Mouse (Mus musculus) hindbrain, embryonic 15.5 days (tissue): ENCODE measurements around the gene Cbwd1. TPM values are rescaled to one million over a fixed set of nuclear protein-coding genes. Genes with fewer than 3 reads are reported as not detected.
A peak's percentile ranks its signal among the peaks of the same experiment; 100 is the strongest.
"Not testable (repeated sequence)": the region's sequence is repeated elsewhere in the genome, so short reads cannot be mapped to it uniquely, and the experiment has no call there.

Experiments
- ATAC-seq: fragments of 200-750 bp; cut with Nextera tagmentation; 2 replicates; pipeline ENCODE4 v1.8.0; 2017; ENCODE audit warnings: low read depth, moderate number of reproducible peaks, moderate TSS enrichment; ENCODE audit not compliant: low FRiP score
- H3K27ac ChIP-seq: fragments of 300-500 bp; sonication (generic); replicated peaks from 2 replicates; pipeline ENCODE4 v1.5.1; 2015; ENCODE audit warnings: mild to moderate bottlenecking, inconsistent platforms
- H3K27me3 ChIP-seq: fragments of 300-500 bp; sonication (generic); 2 replicates; pipeline ENCODE4 v1.6.1; 2015; ENCODE audit warnings: control low read depth, inconsistent platforms
- H3K36me3 ChIP-seq: fragments of 300-500 bp; sonication (generic); 2 replicates; pipeline ENCODE4 v1.6.1; 2015; ENCODE audit warnings: control low read depth, inconsistent platforms
- H3K4me1 ChIP-seq: fragments of 300-500 bp; sonication (generic); replicated peaks from 2 replicates; pipeline ENCODE4 v1.6.1; 2015; ENCODE audit warnings: control low read depth, inconsistent platforms
- H3K4me2 ChIP-seq: fragments of 300-500 bp; sonication (generic); 2 replicates; pipeline ENCODE4 v1.6.1; 2015; ENCODE audit warnings: moderate library complexity, mild to moderate bottlenecking, inconsistent platforms
- H3K4me3 ChIP-seq: fragments of 300-500 bp; sonication (generic); 2 replicates; pipeline ENCODE4 v1.5.1; 2015; ENCODE audit warnings: mild to moderate bottlenecking, inconsistent platforms
- H3K9ac ChIP-seq: fragments of 300-500 bp; sonication (generic); 2 replicates; pipeline ENCODE4 v1.6.1; 2015; ENCODE audit warnings: inconsistent platforms
- H3K9me3 ChIP-seq: fragments of 300-500 bp; sonication (generic); 2 replicates; pipeline ENCODE4 v1.6.1; 2016; ENCODE audit warnings: control low read depth, inconsistent platforms
- WGBS: fragments of 180-500 bp; shearing (Covaris S2); methylation state at CpG from one replicate; pipeline ENCODE4 v1.1.7; 2015; 5-methylcytosine and 5-hydroxymethylcytosine counted together
- microRNA-seq: library from miRNA; unstranded; fragments of <30 nt; microRNA quantifications from one replicate; pipeline ENCODE4, GENCODE M21; 2016
- polyA plus RNA-seq: library from polyadenylated mRNA; unstranded; fragments of >200 nt; fragmentation: Nextera tagmentation; extraction: Ambion mirVana; gene quantifications from 2 replicates; pipeline ENCODE4 v1.2.1, GENCODE M21; 2015

The Cbwd1 gene
- polyA plus RNA-seq, 1 experiment from 2014 or later, result 12.5 TPM

- not testable (repeated sequence) for H3K27me3 ChIP-seq, H3K27ac ChIP-seq, H3K9me3 ChIP-seq, H3K4me3 ChIP-seq, ATAC-seq, H3K4me1 ChIP-seq, H3K4me2 ChIP-seq, H3K36me3 ChIP-seq, H3K9ac ChIP-seq
- WGBS, result 87% methylated on average over 23 of the region's 26 CpGs
Measured at GRCm38 (mm10) chr19:24875129-24875870, 86.1 kb downstream of the Cbwd1 start, which contains the start of gene Gm10053. TSS of gene Gm10053 (plus strand) at chr19:24875686.

GRCm38 (mm10) chr19:24873873-24874272 lies 87.5 kb downstream of the Cbwd1 start:
- Histone ChIP-seq H3K9me3 (no peaks in the 10 kb centered on the region), H3K4me2 (no peak overlapping the region), H3K36me3 (no peaks in the 10 kb centered on the region), H3K9ac (no peak overlapping the region), H3K4me1 (peaks cover 3% of the 10 kb centered on the region; the same call in 1 of the 2 replicates), H3K4me3 (no peak overlapping the region), H3K27me3 (no peaks in the 10 kb centered on the region), H3K27ac (no peak overlapping the region)
- no peak for ATAC-seq
- whole genome bisulfite sequencing, result 61% methylated on average over 2 of the region's 2 CpGs

- peak overlapping the region; percentile 38 for H3K9ac ChIP-seq
- H3K9me3 ChIP-seq, result no peaks in the 10 kb centered on the region
- no peak overlapping the region for H3K27ac ChIP-seq
- ATAC-seq, result peak; percentile 81; the same call in 1 of the 2 replicates
- H3K4me3 ChIP-seq, result peak overlapping the region; percentile 34
- H3K4me2 ChIP-seq, result peak overlapping the region; percentile 64
- 17% methylated on average over 18 of the region's 18 CpGs for WGBS
- no peaks in the 10 kb centered on the region for H3K36me3 ChIP-seq
- peaks cover 3% of the 10 kb centered on the region; the same call in 1 of the 2 replicates for H3K4me1 ChIP-seq
- no peaks in the 10 kb centered on the region for H3K27me3 ChIP-seq
Measured at GRCm38 (mm10) chr19:24871037-24871635, 90.3 kb downstream of the Cbwd1 start.

Small RNAs within 50 kb of the gene (microRNA-seq; reads per million reads assigned to microRNA genes)
- gene Mir3084-1, result not detected

Other genes with a start within 250 kb of the Cbwd1 start
- gene Pgm5, start 99.8 kb downstream of the Cbwd1 start, polyA plus RNA-seq, result 1.2 and 2.2 TPM in 2 replicates
- 271 and 287 TPM in 2 replicates for gene Gm10053, start 85.9 kb downstream of the Cbwd1 start, polyA plus RNA-seq
- gene Foxd4, start 60.4 kb downstream of the Cbwd1 start, polyA plus RNA-seq, result 0.16 and 0.27 TPM in 2 replicates
- gene Dock8, start 37.9 kb upstream of the Cbwd1 start, polyA plus RNA-seq, result 0.67 and 0.88 TPM in 2 replicates